Mouse (Mus musculus) forelimb bud, embryonic 11.5 days (tissue): ENCODE results near the gene Mdp1.

Experiments
- DNase-seq: peaks from one replicate; pipeline ENCODE4 v3.0.0-alpha.2; 2012; ENCODE audit warnings: low read depth, low spot score

Gene Mdp1

GRCm38 (mm10) chr14:55659960-55660573 lies at the start of gene Mdp1:
Mdp1 (minus strand) TSS chr14:55660508.
- DNase-seq: peak; percentile 80

GRCm38 (mm10) chr14:55709509-55709908 lies 49.2 kb upstream of the Mdp1 start:
- DNase-seq: no peak

GRCm38 (mm10) chr14:55707397-55707796 lies 47.1 kb upstream of the Mdp1 start:
- DNase-seq: no peak

GRCm38 (mm10) chr14:55706051-55706600 lies 45.8 kb upstream of the Mdp1 start:
- DNase-seq: no peak

GRCm38 (mm10) chr14:55702761-55703160 lies 42.5 kb upstream of the Mdp1 start:
- no peak for DNase-seq

GRCm38 (mm10) chr14:55701131-55701530 lies 40.8 kb upstream of the Mdp1 start:
- no peak for DNase-seq

- DNase-seq: no peak
Measured at GRCm38 (mm10) chr14:55697226-55697625, 36.9 kb upstream of the Mdp1 start.

GRCm38 (mm10) chr14:55689433-55689832 lies 29.1 kb upstream of the Mdp1 start:
- no peak for DNase-seq

- DNase-seq: no peak
Measured at GRCm38 (mm10) chr14:55682118-55682493, 21.8 kb upstream of the Mdp1 start.

- peak; percentile 99 for DNase-seq
Measured at GRCm38 (mm10) chr14:55681160-55682117, 21.1 kb upstream of the Mdp1 start, which contains the start of gene Tinf2. Tinf2 (minus strand) TSS chr14:55681820.

GRCm38 (mm10) chr14:55677615-55678014 lies 17.3 kb upstream of the Mdp1 start:
- DNase-seq: no peak

GRCm38 (mm10) chr14:55672741-55673060 lies 12.4 kb upstream of the Mdp1 start:
- DNase-seq: no peak

- DNase-seq: peak; percentile 94
Measured at GRCm38 (mm10) chr14:55671833-55672740, 11.8 kb upstream of the Mdp1 start, which contains the start of the genes Gmpr2 and Nedd8. Gmpr2 (plus strand) TSS chr14:55671941. Nedd8 (minus strand) TSS chr14:55672124.

- DNase-seq: no peak
Measured at GRCm38 (mm10) chr14:55671486-55671832, 11.2 kb upstream of the Mdp1 start.

- no peak for DNase-seq
Measured at GRCm38 (mm10) chr14:55660636-55661035, 328 bp upstream of the Mdp1 start.

GRCm38 (mm10) chr14:55658011-55658410 lies 2.3 kb downstream of the Mdp1 start:
- no peak for DNase-seq

GRCm38 (mm10) chr14:55656935-55657334 lies 3.4 kb downstream of the Mdp1 start:
- DNase-seq: no peak

GRCm38 (mm10) chr14:55651528-55651927 lies 8.8 kb downstream of the Mdp1 start:
- DNase-seq: no peak

GRCm38 (mm10) chr14:55649884-55650283 lies 10.4 kb downstream of the Mdp1 start, which contains the start of gene Tssk4:
Tssk4 (plus strand) TSS chr14:55650184.
- no peak for DNase-seq

- no peak for DNase-seq
Measured at GRCm38 (mm10) chr14:55644261-55644888, 15.9 kb downstream of the Mdp1 start.
